Mouse (Mus musculus): ENCODE data around the gene Ttll11. TPM values are rescaled to one million over a fixed set of nuclear protein-coding genes. Genes with fewer than 3 reads are reported as not detected.

Gene Ttll11
- polyA plus RNA-seq, 1 experiment from 2014 or later, result 0.86 TPM

DNA sequence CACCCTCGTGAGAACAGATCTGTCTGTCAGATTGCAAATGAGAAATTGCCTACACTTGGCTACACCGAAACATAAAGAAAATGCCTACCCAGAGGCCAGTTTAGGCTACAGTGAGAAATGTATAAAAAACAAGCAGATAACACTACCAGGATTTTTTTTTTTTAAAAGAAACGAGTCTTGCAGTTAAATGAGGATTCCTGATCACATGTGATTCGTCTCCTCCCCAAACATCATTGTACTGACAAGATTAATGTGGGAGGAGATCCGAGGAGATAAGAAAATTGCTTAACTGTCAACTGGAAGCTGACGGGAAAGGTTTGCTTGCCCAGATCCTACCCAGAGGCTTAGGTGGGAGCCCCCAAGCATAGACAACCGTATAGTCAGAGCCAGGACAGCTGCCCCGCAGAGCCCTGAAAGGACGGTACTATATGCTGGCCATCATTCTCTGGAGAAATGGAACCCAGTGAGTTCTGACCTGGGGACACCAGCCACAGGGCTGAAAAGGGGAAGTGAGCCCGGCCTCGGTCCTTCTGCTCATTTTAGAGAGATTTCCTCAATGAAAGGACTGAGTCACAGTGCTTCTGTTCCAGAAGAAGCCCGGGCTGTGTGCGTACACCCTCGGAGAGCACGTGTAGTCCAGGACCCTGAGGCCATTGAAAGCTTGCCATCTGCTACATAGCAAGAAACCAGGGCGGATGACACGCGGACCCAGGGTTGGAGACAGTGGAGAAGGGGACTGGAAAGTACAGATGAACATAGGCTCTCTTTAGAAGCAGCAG, 247.9 kb downstream of the Ttll11 start:
- Histone ChIP-seq H3K4me3 (no peak overlapping the region), H3K9ac (no peak overlapping the region), H3K27ac (replicated peaks) (no peak overlapping the region), H3K36me3 (peaks cover 58% of the 10 kb centered on the region), H3K9me3 (0 out of 2 replicates have a peak, but pooled peaks cover 7% of the 10 kb centered on the region), H3K4me2 (no peak overlapping the region), H3K4me1 (peaks cover 30% of the 10 kb centered on the region), H3K27me3 (replicated peaks) (no peaks in the 10 kb centered on the region)
- WGBS, result 69% methylated on average over 18 of the region's 18 CpGs
- no peak for ATAC-seq (ENCODE audit: extremely low read depth, insufficient number of reproducible peaks, low FRiP score, low TSS enrichment)

DNA sequence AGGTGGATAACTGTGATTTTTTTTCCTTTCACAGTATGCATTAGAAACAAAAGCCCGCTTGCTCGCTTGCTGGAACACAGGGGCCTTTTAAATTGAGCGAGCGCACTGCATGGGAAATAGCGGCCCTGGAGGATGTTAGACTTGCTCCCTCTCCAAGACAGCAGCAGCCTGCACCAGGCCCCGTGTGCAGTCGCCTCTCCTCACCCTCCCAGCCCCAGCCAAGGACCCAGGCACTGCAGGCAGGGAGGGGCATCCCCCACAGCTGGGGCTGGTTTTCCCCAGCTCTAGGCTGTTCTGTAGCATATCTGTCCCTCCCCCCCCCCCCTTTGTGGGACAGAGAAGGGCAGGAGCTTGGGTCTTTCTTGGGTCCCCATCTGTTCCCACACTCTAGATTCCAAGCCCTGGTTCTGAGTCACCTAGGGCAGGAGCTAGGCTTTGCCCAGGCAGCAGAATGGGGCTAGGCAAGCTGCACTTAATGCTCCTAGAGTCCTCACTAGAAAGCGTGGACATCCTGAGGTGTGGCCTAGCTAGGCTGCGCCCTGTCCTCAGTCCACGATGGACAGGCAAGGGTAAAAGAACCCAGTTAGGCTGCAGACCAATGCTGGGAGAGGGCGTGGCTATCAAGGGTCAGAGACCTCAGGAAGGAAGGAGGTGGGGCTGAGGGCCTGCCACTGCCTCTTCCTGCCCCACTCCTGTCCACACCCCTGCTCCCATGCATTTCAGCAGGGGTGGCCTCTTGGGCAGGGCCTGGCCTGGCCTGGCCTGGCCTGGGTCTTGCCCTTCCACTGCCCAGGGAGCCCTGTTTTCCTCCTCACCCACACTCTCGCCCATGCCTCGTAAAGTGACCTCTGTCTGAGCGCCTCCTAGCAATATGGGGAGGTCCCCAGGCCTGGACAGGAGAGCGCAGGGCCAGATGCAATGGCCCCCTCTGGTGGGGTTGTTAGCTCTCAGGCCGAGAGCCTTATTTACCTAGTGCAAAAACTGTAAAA, 250.3 kb downstream of the Ttll11 start:
- no peaks in the 10 kb centered on the region for H3K27me3 ChIP-seq (replicated peaks)

DNA sequence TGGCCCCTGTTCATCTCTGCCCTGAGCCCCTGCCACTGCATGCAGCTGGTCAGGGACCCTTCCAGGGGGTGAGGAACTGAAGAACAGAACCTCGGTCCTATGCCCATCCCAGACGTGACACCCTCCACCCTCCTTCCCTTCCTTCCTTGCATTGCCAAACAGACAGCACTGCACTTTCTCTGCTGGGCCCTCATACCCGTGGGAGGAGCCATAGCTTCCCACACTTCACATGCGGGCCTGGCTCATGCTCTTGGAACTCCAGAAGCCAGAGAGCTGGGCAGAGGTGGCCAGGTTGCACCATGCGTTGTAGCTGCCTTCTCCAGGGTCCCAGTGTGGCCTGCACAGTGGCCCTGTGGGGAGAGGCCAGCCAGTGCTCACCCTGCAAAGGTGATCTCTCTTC, 251.1 kb downstream of the Ttll11 start:
- WGBS, result 30% methylated on average over 5 of the region's 5 CpGs
- Histone ChIP-seq H3K9ac (peak overlapping the region; percentile 65), H3K4me2 (no peak overlapping the region), H3K9me3 (no peaks in the 10 kb centered on the region), H3K4me1 (peaks cover 30% of the 10 kb centered on the region), H3K4me3 (no peak overlapping the region), H3K36me3 (peaks cover 89% of the 10 kb centered on the region), H3K27me3 (replicated peaks) (no peaks in the 10 kb centered on the region), H3K27ac (replicated peaks) (peak overlapping the region; percentile 70)
- ATAC-seq (ENCODE audit: extremely low read depth, insufficient number of reproducible peaks, low FRiP score, low TSS enrichment), result no peak

More for the DNA sequence above, 250.3 kb downstream of the Ttll11 start:
- peaks cover 30% of the 10 kb centered on the region for H3K4me1 ChIP-seq
- peak overlapping the region; percentile 65 for H3K9ac ChIP-seq
- H3K9me3 ChIP-seq, result no peaks in the 10 kb centered on the region
- 50% methylated on average over 16 of the region's 16 CpGs for WGBS
- no peak overlapping the region for H3K4me2 ChIP-seq
- no peak overlapping the region for H3K4me3 ChIP-seq
- peaks cover 81% of the 10 kb centered on the region for H3K36me3 ChIP-seq
- ATAC-seq (ENCODE audit: extremely low read depth, insufficient number of reproducible peaks, low FRiP score, low TSS enrichment), result peak; percentile 48; the same call in 1 of the 2 replicates
- peak overlapping the region; percentile 70 for H3K27ac ChIP-seq (replicated peaks)

DNA sequence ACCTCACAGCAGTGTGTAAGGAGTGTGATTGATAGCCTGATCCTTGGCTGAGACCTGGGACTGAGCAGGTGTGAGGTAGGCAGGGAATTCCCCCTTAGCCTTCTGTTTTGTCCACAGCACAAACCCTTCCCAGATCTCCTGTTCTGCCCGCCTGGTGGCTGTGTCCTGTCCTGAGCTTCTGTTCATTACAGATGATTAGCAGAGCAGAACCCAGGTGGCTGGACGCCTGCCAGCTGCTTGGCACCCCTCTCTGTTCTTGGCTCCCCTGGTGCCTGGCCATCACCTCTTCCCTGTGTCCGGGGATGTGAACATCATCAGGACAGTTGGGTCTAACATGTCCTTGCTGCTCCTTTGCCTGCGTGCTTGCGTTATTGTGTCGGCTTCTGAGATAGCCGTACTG, 256.0 kb downstream of the Ttll11 start:
- Histone ChIP-seq H3K4me3 (no peak overlapping the region), H3K4me1 (peaks cover 12% of the 10 kb centered on the region), H3K27me3 (replicated peaks) (no peaks in the 10 kb centered on the region), H3K4me2 (no peak overlapping the region), H3K9me3 (no peaks in the 10 kb centered on the region), H3K36me3 (peaks cover 98% of the 10 kb centered on the region), H3K9ac (no peak overlapping the region), H3K27ac (replicated peaks) (no peak overlapping the region)
- no peak for ATAC-seq (ENCODE audit: extremely low read depth, insufficient number of reproducible peaks, low FRiP score, low TSS enrichment)
- WGBS, result 75% methylated on average over 7 of the region's 7 CpGs

DNA sequence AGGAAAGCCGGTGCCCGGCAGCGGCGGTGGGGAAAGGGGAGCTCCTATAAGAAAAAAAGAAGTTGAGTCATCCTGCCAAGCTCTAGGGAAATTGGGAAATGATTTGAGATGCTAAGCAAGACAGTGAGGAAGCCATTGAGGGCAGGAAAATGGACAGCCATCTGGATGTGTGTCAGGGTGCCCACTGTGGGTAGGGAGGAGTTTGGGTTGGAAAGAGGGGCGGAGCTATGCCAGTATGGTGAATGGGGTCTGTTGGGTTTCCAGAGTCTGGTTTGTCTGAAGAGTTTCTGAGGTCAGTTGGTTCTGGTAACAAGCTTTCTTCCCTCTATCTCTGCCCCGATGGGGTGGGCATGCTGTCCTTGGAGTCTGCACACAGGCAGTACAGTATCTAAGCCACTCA, 256.4 kb downstream of the Ttll11 start:
- Histone ChIP-seq H3K9me3 (no peaks in the 10 kb centered on the region), H3K4me2 (no peak overlapping the region), H3K36me3 (peaks cover 98% of the 10 kb centered on the region), H3K4me1 (peaks cover 7% of the 10 kb centered on the region), H3K27me3 (replicated peaks) (no peaks in the 10 kb centered on the region), H3K27ac (replicated peaks) (no peak overlapping the region), H3K9ac (no peak overlapping the region), H3K4me3 (no peak overlapping the region)
- no peak for ATAC-seq (ENCODE audit: extremely low read depth, insufficient number of reproducible peaks, low FRiP score, low TSS enrichment)
- WGBS, result 96% methylated on average over 6 of the region's 6 CpGs

DNA sequence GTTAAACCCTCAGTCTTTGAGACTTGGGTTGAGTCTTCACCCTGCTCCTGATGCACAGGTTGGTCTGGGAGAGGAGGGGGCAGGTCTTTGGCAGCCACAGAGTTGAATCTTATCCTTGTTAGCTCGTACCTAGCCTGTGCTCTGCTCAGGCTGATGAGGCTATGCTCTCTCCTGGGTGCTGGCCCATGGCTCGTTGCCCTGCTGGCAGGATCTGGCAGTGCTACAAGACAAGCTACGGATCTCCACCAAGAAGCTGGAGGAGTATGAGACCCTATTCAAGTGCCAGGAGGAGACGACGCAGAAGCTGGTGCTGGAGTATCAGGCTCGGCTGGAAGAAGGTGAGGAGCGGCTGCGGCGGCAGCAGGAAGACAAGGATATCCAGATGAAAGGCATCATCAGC, 256.9 kb downstream of the Ttll11 start:
- WGBS, result 88% methylated on average over 9 of the region's 9 CpGs
- Histone ChIP-seq H3K27me3 (replicated peaks) (no peaks in the 10 kb centered on the region), H3K4me1 (peaks cover 3% of the 10 kb centered on the region), H3K27ac (replicated peaks) (no peak overlapping the region), H3K9me3 (no peaks in the 10 kb centered on the region), H3K36me3 (peaks cover 98% of the 10 kb centered on the region), H3K4me2 (no peak overlapping the region), H3K4me3 (no peak overlapping the region), H3K9ac (no peak overlapping the region)
- ATAC-seq (ENCODE audit: extremely low read depth, insufficient number of reproducible peaks, low FRiP score, low TSS enrichment), result no peak

DNA sequence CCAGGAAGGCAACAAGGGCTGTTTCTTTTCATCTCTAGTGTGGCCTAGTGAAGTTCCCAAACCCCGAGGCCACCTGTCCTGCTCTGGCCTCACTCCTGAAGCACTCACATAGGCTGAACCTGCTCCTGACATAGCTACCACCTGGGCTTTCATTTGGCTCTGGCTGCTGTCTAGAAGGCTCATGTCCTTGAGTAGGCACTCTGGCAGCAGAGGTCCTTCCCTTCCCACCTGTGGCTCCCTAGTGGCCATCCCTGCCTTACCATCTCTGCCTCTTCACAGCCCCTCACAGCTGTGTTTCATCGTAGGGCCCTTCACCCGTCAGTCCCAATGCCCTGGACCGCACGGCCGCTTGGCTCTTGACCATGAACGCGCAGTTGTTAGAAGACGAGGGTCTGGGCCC, 258.8 kb downstream of the Ttll11 start:
- H3K4me3 ChIP-seq, result no peak overlapping the region
- H3K27me3 ChIP-seq (replicated peaks), result no peaks in the 10 kb centered on the region
- no peak overlapping the region for H3K9ac ChIP-seq
- no peak overlapping the region for H3K4me2 ChIP-seq
- 87% methylated on average over 9 of the region's 9 CpGs for WGBS
- no peak for ATAC-seq (ENCODE audit: extremely low read depth, insufficient number of reproducible peaks, low FRiP score, low TSS enrichment)
- H3K27ac ChIP-seq (replicated peaks), result no peak overlapping the region
- H3K9me3 ChIP-seq, result no peaks in the 10 kb centered on the region
- H3K36me3 ChIP-seq, result peaks cover 98% of the 10 kb centered on the region
- H3K4me1 ChIP-seq, result peaks cover 7% of the 10 kb centered on the region; the same call in 1 of the 2 replicates

DNA sequence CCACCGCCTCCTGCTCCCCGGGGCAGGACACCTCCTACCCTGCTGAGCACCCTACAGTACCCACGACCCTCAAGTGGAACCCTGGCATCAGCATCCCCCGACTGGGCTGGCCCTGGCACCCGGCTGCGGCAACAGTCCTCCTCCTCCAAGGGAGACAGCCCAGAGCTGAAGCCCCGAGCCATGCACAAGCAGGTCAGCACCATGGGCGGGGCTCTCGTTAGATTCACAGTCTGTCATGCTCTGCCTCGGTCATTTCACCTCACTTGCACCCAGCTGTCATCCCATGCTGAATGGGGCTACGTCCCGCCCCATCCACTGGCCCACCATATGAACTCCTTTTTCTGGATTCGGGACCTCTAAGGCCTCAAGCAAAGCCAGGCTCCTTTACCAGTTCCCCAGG, 259.2 kb downstream of the Ttll11 start:
- peaks cover 98% of the 10 kb centered on the region for H3K36me3 ChIP-seq
- H3K4me3 ChIP-seq, result no peak overlapping the region
- no peak overlapping the region for H3K27ac ChIP-seq (replicated peaks)
- H3K9me3 ChIP-seq, result no peaks in the 10 kb centered on the region
- H3K4me2 ChIP-seq, result no peak overlapping the region
- H3K4me1 ChIP-seq, result peaks cover 10% of the 10 kb centered on the region
- WGBS, result 94% methylated on average over 13 of the region's 13 CpGs
- no peak overlapping the region for H3K9ac ChIP-seq
- ATAC-seq (ENCODE audit: extremely low read depth, insufficient number of reproducible peaks, low FRiP score, low TSS enrichment), result no peak
- H3K27me3 ChIP-seq (replicated peaks), result no peaks in the 10 kb centered on the region

DNA sequence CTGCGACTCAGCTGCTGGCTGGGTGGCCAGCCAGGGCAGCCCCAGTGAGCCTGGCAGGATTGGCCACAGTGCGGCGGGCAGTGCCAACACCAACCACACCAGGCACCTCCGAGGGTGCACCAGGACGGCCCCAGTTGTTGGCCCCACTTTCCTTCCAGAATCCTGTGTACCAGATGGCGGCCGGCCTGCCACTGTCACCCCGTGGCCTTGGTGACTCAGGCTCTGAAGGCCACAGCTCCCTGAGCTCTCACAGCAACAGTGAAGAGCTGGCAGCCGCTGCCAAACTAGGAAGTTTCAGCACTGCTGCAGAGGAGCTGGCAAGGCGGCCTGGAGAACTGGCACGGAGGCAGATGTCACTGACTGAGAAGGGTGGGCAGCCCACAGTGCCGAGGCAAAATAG, 259.6 kb downstream of the Ttll11 start:
- Histone ChIP-seq H3K9me3 (no peaks in the 10 kb centered on the region), H3K27me3 (replicated peaks) (no peaks in the 10 kb centered on the region), H3K27ac (replicated peaks) (no peak overlapping the region), H3K4me2 (no peak overlapping the region), H3K36me3 (peaks cover 98% of the 10 kb centered on the region), H3K4me3 (no peak overlapping the region), H3K9ac (no peak overlapping the region), H3K4me1 (peaks cover 14% of the 10 kb centered on the region)
- WGBS, result 82% methylated on average over 12 of the region's 12 CpGs
- ATAC-seq (ENCODE audit: extremely low read depth, insufficient number of reproducible peaks, low FRiP score, low TSS enrichment), result no peak

DNA sequence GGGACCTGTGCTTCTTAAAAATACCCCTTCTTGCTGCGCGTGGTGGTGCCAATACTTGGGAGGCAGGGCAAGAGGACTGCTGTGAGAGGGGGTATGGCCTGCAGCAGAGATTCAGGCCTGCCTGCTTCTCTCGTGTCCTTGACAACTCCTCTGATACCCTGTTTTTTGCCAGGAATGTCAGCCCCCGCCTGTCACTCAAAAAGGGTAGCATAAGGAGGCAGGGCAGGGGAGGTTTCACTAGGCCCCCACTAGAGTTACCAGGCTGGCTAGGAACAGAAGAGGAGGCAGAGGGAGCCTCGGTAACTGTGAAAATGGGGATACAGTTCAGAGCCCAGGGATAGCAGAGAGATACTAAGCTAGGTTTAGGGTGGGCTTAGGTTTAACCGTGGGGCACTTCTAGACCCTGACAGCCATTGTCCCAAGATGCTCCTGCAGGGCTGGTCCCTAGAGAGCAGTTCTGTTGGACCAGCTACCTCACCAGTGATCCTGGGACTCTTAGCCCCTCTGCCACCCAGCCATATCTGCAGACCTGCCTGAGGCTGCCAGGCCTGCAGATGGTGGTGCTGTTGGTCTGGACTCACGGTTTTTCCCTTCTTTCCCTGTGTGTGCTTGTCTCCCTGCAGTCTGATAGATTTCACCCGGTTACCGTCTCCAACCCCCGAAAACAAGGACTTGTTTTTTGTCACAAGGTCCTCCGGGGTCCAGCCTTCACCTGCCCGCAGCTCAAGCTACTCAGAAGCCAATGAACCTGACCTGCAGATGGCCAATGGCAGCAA, 260.3 kb downstream of the Ttll11 start:
- Histone ChIP-seq H3K4me2 (no peak overlapping the region), H3K9me3 (no peaks in the 10 kb centered on the region), H3K27me3 (replicated peaks) (no peaks in the 10 kb centered on the region), H3K27ac (replicated peaks) (no peak overlapping the region), H3K4me1 (peaks cover 21% of the 10 kb centered on the region), H3K9ac (no peak overlapping the region), H3K36me3 (peaks cover 95% of the 10 kb centered on the region), H3K4me3 (no peak overlapping the region)
- 78% methylated on average over 12 of the region's 12 CpGs for WGBS
- ATAC-seq (ENCODE audit: extremely low read depth, insufficient number of reproducible peaks, low FRiP score, low TSS enrichment), result no peak

DNA sequence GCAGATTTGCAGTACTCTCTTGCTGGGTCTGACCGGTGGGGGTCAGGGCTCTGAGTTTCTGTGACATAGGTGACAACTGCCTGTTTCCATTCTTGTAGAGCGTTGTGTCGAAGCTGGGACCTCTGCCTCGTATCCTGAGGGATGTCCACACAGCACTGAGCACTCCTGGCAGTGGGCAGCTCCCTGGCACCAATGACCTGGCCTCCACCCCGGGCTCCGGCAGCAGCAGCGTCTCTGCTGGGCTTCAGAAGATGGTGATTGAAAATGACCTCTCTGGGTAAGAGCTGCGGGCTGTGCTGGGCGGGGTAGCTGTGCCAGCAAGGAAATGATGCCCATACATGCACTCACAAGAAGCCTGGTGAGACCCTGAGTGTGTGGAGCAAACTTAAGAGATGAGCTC, 261.1 kb downstream of the Ttll11 start:
- Histone ChIP-seq H3K9me3 (no peaks in the 10 kb centered on the region), H3K4me2 (no peak overlapping the region), H3K27me3 (replicated peaks) (no peaks in the 10 kb centered on the region), H3K27ac (replicated peaks) (no peak overlapping the region), H3K9ac (no peak overlapping the region), H3K36me3 (peaks cover 95% of the 10 kb centered on the region), H3K4me1 (peaks cover 29% of the 10 kb centered on the region), H3K4me3 (no peak overlapping the region)
- WGBS, result 83% methylated on average over 9 of the region's 9 CpGs
- no peak for ATAC-seq (ENCODE audit: extremely low read depth, insufficient number of reproducible peaks, low FRiP score, low TSS enrichment)

Data from heart, embryonic 13.5 days (tissue).